Mouse (Mus musculus) cerebellum, postnatal 36 days (tissue): ENCODE data around the gene Zfp366.

Source experiments
- DNase-seq, 2 experiments: peaks; one replicate each; pipeline ENCODE4 v3.0.0; 2021 to 2022; ENCODE audit warnings: mixed read lengths in 2 of 2

The Zfp366 gene

DNA sequence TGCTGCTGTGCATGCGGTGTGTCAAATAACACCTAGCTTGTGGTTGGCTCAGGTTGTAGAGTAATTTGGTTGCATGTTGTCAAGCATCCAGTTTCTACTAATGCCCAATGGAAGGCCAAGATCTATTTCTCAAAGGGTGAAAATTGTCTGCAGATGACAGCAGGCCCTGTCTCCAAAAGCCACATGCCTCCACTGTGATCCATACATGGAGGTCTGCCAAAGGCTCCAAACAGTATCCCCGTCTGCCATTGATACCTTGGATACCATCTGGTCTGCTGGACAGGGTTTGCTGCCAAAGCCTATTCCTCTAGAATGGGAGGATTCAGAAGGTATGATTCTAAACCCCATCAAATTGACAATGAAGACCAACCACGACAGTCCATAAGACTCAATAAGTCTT, 74.1 kb downstream of the Zfp366 start:
- DNase-seq = peak; percentile 63 to 69

DNA sequence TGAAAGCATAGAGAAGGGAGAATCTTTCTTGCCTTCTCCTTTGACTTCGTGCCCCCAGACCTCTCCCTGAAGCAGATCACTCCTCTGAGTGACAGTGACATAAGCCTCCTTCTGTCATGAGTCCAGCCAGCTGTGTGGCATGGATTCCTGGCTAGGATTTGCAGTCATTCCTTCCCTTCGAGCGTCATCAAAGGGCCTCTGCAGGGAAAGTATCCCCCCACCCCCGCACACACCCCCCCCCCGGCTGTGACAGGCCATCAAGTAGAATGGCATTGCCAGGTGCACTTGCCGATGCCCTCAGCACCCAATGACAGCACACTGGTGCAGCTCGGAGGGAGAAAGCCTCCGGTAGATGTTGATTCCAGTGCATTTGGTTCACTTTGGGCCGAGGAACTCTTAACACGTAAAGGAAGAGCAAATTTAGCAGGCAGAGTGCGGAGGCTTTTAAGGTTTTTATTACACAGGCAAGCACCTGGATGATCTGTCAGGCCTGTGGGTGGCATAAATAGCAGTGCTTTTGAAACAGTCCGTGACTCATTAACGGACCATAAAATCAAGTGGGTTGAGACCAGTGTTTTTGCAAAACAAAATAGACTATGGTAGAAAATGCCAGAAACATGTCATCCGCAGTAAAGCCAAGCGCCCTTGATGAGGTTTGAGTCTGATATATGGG, 75.0 kb downstream of the Zfp366 start:
- DNase-seq = no peak

GRCm38 (mm10) chr13:99262406-99262805, 77.8 kb downstream of the Zfp366 start:
- DNase-seq = no peak

DNA sequence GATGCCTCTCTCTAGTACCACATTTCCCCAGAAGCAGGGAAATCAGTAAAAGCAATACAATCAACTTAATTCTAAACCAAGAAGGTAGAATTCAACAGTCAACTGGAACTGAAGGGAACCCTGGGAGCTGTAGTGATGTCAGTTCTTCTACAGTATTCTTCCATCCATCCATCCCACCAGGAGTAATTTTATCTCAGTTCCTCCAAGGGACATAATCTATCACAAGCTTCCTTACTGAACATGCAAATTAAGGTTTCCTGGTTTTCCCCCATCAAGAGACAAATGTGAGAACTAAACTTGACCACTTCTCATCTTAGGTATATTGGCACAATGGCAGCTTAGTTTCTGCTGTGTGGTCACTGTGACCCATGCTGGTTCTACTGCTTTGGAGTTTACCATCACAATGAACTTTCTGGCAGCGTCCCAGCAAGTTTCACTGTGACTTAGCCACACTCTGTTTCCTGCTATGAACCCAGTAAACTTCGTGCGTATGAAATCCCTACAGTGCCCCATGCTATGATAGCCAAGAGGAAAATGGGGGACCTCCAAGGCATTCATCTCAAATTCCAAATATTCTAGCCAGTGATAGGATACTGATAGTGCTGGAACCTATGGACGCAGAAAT, 78.6 kb downstream of the Zfp366 start:
- no peak for DNase-seq

DNA sequence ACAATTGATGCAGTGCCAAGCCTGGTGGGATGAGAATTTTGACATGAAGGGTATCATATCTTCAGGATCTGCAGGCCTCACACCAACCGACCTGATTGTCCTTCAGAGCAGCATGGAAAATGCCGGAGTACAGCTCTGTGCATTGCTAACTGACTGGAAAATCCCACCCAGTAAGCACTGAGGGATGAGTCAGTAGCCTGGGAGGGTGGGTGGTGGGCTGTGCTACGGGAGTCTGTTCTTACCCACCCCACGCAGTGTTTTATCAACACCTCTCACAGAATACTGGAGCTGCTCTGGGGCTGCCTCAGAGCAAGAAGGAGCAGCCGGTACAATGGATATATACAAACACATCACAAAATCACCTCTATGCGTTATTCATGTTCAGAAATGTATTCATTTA, 79.9 kb downstream of the Zfp366 start:
- no peak for DNase-seq

GRCm38 (mm10) chr13:99272046-99272445, 87.4 kb downstream of the Zfp366 start:
- no peak for DNase-seq

- DNase-seq = no peak
Observed at GRCm38 (mm10) chr13:99277521-99277920, 92.9 kb downstream of the Zfp366 start.

- no peak for DNase-seq
Observed at GRCm38 (mm10) chr13:99278511-99278910, 93.9 kb downstream of the Zfp366 start.

DNA sequence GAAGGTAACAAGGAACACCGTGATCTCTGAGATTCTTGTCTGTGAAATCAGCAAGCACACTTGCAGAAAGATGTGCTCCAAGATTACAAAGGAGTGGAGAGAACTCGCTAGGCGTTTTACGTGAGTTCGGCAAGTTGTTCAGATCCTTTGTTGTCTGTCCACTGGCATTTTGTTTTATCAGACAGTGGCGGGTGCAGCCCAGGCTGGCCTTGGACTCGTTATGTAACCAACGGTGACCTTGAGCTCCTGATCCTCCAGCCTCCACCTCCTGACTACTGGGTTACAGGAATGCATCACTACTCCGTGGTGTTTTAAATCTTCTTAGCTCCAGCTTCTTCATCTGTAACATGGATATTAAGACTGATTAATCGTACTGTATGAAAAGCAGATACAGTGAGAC, 94.7 kb downstream of the Zfp366 start:
- DNase-seq = no peak

- DNase-seq = no peak
Observed at GRCm38 (mm10) chr13:99282961-99283360, 98.3 kb downstream of the Zfp366 start.

DNA sequence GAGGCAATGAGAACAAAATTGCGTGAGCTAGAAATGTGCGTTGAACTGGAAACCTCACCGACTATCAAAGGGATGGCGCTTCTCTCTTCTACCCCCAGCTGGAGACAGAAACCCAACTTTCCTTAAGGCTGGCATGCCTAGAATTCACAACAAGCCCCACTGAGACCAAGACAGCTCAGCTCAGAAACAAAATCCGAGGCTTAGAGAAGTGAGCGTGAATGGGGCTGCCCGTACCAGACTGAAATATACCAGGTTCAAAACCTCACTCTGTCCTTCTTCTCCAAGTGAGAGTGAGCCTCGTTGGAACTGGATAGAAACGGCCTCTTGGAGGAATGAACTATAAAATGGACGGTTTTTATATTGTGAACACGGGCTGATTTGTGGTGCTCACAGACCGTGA, 99.3 kb downstream of the Zfp366 start:
- DNase-seq = no peak

DNA sequence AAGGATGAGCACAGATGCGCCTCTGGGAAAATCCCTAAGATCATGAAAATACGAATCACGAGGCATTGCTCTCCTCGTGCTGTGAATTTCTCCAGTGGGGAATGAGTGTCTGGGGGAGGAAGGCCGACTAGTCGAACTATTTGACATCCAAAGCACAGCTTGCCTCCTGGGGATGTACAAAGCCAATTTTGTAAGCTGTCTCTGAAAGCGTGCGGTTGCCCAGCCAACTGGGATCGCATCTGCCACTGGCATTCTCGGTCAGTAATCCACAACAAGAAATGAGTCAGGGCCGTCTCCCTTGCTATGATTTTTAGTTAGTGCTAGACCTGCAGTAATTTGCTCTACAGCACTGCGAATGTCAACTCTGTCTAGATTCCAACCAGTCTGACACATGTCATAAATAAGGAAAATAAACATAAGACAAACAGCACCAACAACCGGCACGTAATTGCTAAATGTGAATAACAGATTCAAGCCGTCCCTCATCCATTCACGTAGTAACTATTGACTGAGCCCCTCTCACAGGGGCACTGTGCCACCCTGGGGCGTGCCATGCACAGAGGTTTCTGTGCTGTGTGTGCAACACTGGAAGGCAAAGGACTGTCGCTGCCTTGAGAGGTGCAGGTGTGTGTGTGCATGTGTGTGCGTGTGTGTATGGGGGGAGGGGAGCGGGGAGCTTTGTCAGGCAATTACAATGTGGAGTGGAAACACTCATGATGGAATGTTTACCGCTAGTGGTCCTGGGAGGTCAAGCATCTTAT, 100.0 kb downstream of the Zfp366 start:
- DNase-seq = peak; percentile 21 to 26

DNA sequence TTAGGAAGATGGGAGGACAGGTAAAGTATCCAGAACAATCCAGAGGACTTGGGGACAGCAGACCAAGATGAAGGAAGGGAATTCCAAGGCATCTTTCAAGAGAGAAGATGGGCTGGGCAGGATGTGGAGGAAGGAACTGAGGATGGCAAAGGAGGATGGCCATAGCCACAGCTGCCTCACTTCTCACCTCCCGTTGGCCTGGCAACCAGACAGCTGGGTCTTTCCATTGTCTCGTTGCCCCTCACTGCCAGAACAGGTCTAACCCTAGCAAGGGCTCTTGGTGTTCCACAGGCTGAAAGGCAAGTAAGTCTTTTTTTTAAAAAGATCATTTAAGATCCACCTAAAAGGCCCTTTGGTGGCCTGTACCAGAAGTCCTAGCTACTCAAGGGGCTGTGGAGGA, 100.6 kb downstream of the Zfp366 start:
- DNase-seq = no peak

- DNase-seq = no peak
Observed at GRCm38 (mm10) chr13:99287207-99287606, 102.6 kb downstream of the Zfp366 start.

DNA sequence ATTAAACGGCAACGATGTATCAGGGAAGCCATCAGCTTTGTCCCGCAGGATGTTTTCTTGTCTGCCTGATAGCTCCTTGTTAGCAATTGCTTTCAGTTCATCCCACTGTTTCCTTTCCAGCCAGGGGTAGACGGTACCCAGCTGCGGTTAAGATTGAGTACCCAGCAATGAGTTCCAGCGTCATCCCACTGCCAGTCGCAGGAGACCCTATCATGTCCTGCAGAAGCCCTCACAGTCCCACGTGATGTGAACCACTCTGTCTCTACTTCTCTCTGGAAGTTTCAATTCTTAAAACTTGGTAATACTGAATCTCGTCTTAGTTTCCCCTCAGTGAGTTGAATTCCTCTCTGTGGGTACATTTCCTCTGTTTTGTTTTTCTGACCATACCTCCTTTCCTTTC, 103.2 kb downstream of the Zfp366 start:
- no peak for DNase-seq

GRCm38 (mm10) chr13:99290766-99291165, 106.1 kb downstream of the Zfp366 start:
- no peak for DNase-seq

DNA sequence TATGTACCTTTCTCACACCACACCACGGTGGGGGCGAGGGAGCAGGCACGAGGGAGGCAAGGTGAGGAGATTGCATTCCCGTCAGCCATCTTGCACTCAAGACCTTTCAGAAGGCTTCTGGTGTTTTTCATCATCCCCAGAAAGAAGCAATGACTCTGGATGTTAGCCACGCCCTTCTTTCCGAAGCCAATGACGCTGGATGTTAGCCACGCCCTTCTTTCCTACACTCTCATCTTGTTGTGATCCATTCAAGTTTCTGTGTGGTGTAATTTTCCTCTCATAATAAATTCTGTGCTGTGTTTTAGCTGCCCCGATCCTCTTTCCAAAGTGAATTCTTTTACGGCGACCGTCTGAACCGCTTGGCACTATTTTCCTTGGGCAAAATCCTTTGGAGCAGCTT, 109.6 kb downstream of the Zfp366 start:
- no peak for DNase-seq

GRCm38 (mm10) chr13:99299921-99300320, 115.3 kb downstream of the Zfp366 start:
- no peak for DNase-seq
